Mouse (Mus musculus): Measurements from ENCODE around the gene Elmo1. TPM values are rescaled to one million over a fixed set of nuclear protein-coding genes. Genes with fewer than 3 reads are reported as not detected.

The Elmo1 gene
- polyA plus RNA-seq, 1 experiment from 2014 or later = 24.3 TPM

GRCm38 (mm10) chr13:20147736-20148135 is 57.3 kb downstream of the Elmo1 start:
- Histone ChIP-seq H3K27me3 (no peaks in the 10 kb centered on the region), H3K4me3 (no peak overlapping the region), H3K36me3 (ENCODE audit: poor library complexity, severe bottlenecking) (no peaks in the 10 kb centered on the region), H3K9me3 (replicated peaks) (no peaks in the 10 kb centered on the region), H3K4me1 (no peaks in the 10 kb centered on the region), H3K4me2 (no peak overlapping the region), H3K27ac (no peak overlapping the region), H3K9ac (no peak overlapping the region)
- 93% methylated on average over 4 of the region's 4 CpGs for WGBS
- no peak for ATAC-seq

- Histone ChIP-seq H3K9ac (no peak overlapping the region), H3K9me3 (replicated peaks) (no peaks in the 10 kb centered on the region), H3K4me2 (no peak overlapping the region), H3K36me3 (ENCODE audit: poor library complexity, severe bottlenecking) (no peaks in the 10 kb centered on the region), H3K4me3 (no peak overlapping the region), H3K27me3 (no peaks in the 10 kb centered on the region), H3K27ac (no peak overlapping the region), H3K4me1 (no peaks in the 10 kb centered on the region)
- 86% methylated on average over 11 of the region's 11 CpGs for WGBS
- ATAC-seq = no peak
These were observed 59.9 kb downstream of the Elmo1 start for GRCm38 (mm10) chr13:20150130-20150835.

GRCm38 (mm10) chr13:20151302-20151978 is 61.0 kb downstream of the Elmo1 start:
- Histone ChIP-seq H3K27ac (no peak overlapping the region), H3K4me1 (no peaks in the 10 kb centered on the region), H3K4me2 (no peak overlapping the region), H3K36me3 (ENCODE audit: poor library complexity, severe bottlenecking) (no peaks in the 10 kb centered on the region), H3K9me3 (replicated peaks) (no peaks in the 10 kb centered on the region), H3K27me3 (no peaks in the 10 kb centered on the region), H3K9ac (no peak overlapping the region), H3K4me3 (no peak overlapping the region)
- WGBS = 38% methylated on average over 4 of the region's 4 CpGs
- ATAC-seq = no peak

GRCm38 (mm10) chr13:20157059-20157458 is 66.7 kb downstream of the Elmo1 start:
- Histone ChIP-seq H3K9me3 (replicated peaks) (no peaks in the 10 kb centered on the region), H3K27me3 (no peaks in the 10 kb centered on the region), H3K36me3 (ENCODE audit: poor library complexity, severe bottlenecking) (no peaks in the 10 kb centered on the region), H3K4me3 (no peak overlapping the region), H3K4me2 (no peak overlapping the region), H3K9ac (no peak overlapping the region), H3K27ac (no peak overlapping the region), H3K4me1 (no peaks in the 10 kb centered on the region)
- no peak for ATAC-seq
- WGBS = 97% methylated on average over 1 of the region's 1 CpGs

GRCm38 (mm10) chr13:20157529-20157928 is 67.1 kb downstream of the Elmo1 start:
- no peaks in the 10 kb centered on the region for H3K27me3 ChIP-seq
- no peaks in the 10 kb centered on the region for H3K4me1 ChIP-seq
- no peak overlapping the region for H3K9ac ChIP-seq
- no peak overlapping the region for H3K4me3 ChIP-seq
- H3K27ac ChIP-seq = no peak overlapping the region
- no peak overlapping the region for H3K4me2 ChIP-seq
- H3K9me3 ChIP-seq (replicated peaks) = no peaks in the 10 kb centered on the region
- WGBS = 89% methylated on average over 5 of the region's 5 CpGs
- ATAC-seq = no peak
- no peaks in the 10 kb centered on the region for H3K36me3 ChIP-seq (ENCODE audit: poor library complexity, severe bottlenecking)

- H3K4me3 ChIP-seq = no peak overlapping the region
- WGBS = 88% methylated on average over 10 of the region's 10 CpGs
These were observed 73.1 kb downstream of the Elmo1 start for GRCm38 (mm10) chr13:20163339-20163954.

GRCm38 (mm10) chr13:20164837-20165236 is 74.4 kb downstream of the Elmo1 start:
- Histone ChIP-seq H3K4me1 (no peaks in the 10 kb centered on the region), H3K4me3 (no peak overlapping the region), H3K4me2 (no peak overlapping the region), H3K9ac (no peak overlapping the region), H3K27ac (no peak overlapping the region), H3K36me3 (ENCODE audit: poor library complexity, severe bottlenecking) (no peaks in the 10 kb centered on the region), H3K9me3 (replicated peaks) (no peaks in the 10 kb centered on the region), H3K27me3 (no peaks in the 10 kb centered on the region)
- 82% methylated on average over 2 of the region's 2 CpGs for WGBS
- ATAC-seq = no peak

More at GRCm38 (mm10) chr13:20163339-20163954, 73.1 kb downstream of the Elmo1 start:
- ATAC-seq = no peak
- Histone ChIP-seq H3K36me3 (ENCODE audit: poor library complexity, severe bottlenecking) (no peaks in the 10 kb centered on the region), H3K4me2 (no peak overlapping the region), H3K27me3 (no peaks in the 10 kb centered on the region), H3K27ac (no peak overlapping the region), H3K9me3 (replicated peaks) (no peaks in the 10 kb centered on the region), H3K9ac (no peak overlapping the region), H3K4me1 (no peaks in the 10 kb centered on the region)

- Histone ChIP-seq H3K4me3 (no peak overlapping the region), H3K4me2 (no peak overlapping the region), H3K27ac (no peak overlapping the region), H3K4me1 (no peaks in the 10 kb centered on the region), H3K27me3 (no peaks in the 10 kb centered on the region), H3K9ac (no peak overlapping the region), H3K36me3 (ENCODE audit: poor library complexity, severe bottlenecking) (no peaks in the 10 kb centered on the region), H3K9me3 (replicated peaks) (no peaks in the 10 kb centered on the region)
- WGBS = 40% methylated on average over 10 of the region's 10 CpGs
- no peak for ATAC-seq
These were observed 83.7 kb downstream of the Elmo1 start for GRCm38 (mm10) chr13:20173987-20174654.

GRCm38 (mm10) chr13:20174655-20175280 is 84.4 kb downstream of the Elmo1 start:
- H3K27ac ChIP-seq = no peak overlapping the region
- ATAC-seq = no peak
- H3K4me1 ChIP-seq = no peaks in the 10 kb centered on the region
- H3K9ac ChIP-seq = no peak overlapping the region
- H3K4me2 ChIP-seq = no peak overlapping the region
- no peaks in the 10 kb centered on the region for H3K27me3 ChIP-seq
- no peak overlapping the region for H3K4me3 ChIP-seq
- no peaks in the 10 kb centered on the region for H3K36me3 ChIP-seq (ENCODE audit: poor library complexity, severe bottlenecking)
- WGBS = 67% methylated on average over 3 of the region's 3 CpGs
- no peaks in the 10 kb centered on the region for H3K9me3 ChIP-seq (replicated peaks)

- H3K9me3 ChIP-seq (replicated peaks) = no peaks in the 10 kb centered on the region
- WGBS = 89% methylated on average over 5 of the region's 5 CpGs
These were observed 90.3 kb downstream of the Elmo1 start for GRCm38 (mm10) chr13:20180738-20181137.

GRCm38 (mm10) chr13:20181321-20181720 is 90.9 kb downstream of the Elmo1 start:
- 84% methylated on average over 4 of the region's 4 CpGs for WGBS
- Histone ChIP-seq H3K9ac (no peak overlapping the region), H3K36me3 (ENCODE audit: poor library complexity, severe bottlenecking) (no peaks in the 10 kb centered on the region), H3K4me2 (no peak overlapping the region), H3K4me3 (no peak overlapping the region), H3K9me3 (replicated peaks) (no peaks in the 10 kb centered on the region), H3K27ac (no peak overlapping the region), H3K4me1 (peaks cover 31% of the 10 kb centered on the region), H3K27me3 (no peaks in the 10 kb centered on the region)
- no peak for ATAC-seq

More at GRCm38 (mm10) chr13:20180738-20181137, 90.3 kb downstream of the Elmo1 start:
- no peak overlapping the region for H3K9ac ChIP-seq
- no peaks in the 10 kb centered on the region for H3K36me3 ChIP-seq (ENCODE audit: poor library complexity, severe bottlenecking)
- H3K4me3 ChIP-seq = no peak overlapping the region
- H3K27me3 ChIP-seq = no peaks in the 10 kb centered on the region
- no peak overlapping the region for H3K27ac ChIP-seq
- ATAC-seq = no peak
- peaks cover 31% of the 10 kb centered on the region for H3K4me1 ChIP-seq
- H3K4me2 ChIP-seq = no peak overlapping the region

All from forebrain, embryonic 13.5 days (tissue).